Mouse (Mus musculus) kidney, postnatal 10 days (tissue): ENCODE data around the gene Mesp2.
A peak's percentile ranks its signal among the peaks of the same experiment; 100 is the strongest.

Source experiments
- DNase-seq: peaks from one replicate; pipeline ENCODE4 v3.0.0; 2021; ENCODE audit warnings: mixed read lengths

The Mesp2 gene

GRCm38 (mm10) chr7:79808561-79808960 is 2.0 kb upstream of the Mesp2 start:
- no peak for DNase-seq

- DNase-seq = no peak
Observed at GRCm38 (mm10) chr7:79813409-79813808, 2.9 kb downstream of the Mesp2 start.

- DNase-seq = no peak
Observed at GRCm38 (mm10) chr7:79818321-79818720, 7.8 kb downstream of the Mesp2 start.

GRCm38 (mm10) chr7:79819515-79819914 is 9.0 kb downstream of the Mesp2 start:
- no peak for DNase-seq

- no peak for DNase-seq
Observed at GRCm38 (mm10) chr7:79819996-79820395, 9.5 kb downstream of the Mesp2 start.

- no peak for DNase-seq
Observed at GRCm38 (mm10) chr7:79822092-79822695, 11.7 kb downstream of the Mesp2 start.

- DNase-seq = peak; percentile 43
Observed at GRCm38 (mm10) chr7:79828341-79828740, 17.8 kb downstream of the Mesp2 start.

GRCm38 (mm10) chr7:79831145-79831544 is 20.6 kb downstream of the Mesp2 start:
- no peak for DNase-seq

GRCm38 (mm10) chr7:79831585-79831984 is 21.1 kb downstream of the Mesp2 start:
- DNase-seq = peak; percentile 74

GRCm38 (mm10) chr7:79832980-79833379 is 22.5 kb downstream of the Mesp2 start:
- no peak for DNase-seq

- DNase-seq = no peak
Observed at GRCm38 (mm10) chr7:79835196-79835595, 24.7 kb downstream of the Mesp2 start.

GRCm38 (mm10) chr7:79837247-79837646 is 26.7 kb downstream of the Mesp2 start:
- DNase-seq = peak; percentile 66

GRCm38 (mm10) chr7:79842163-79842562 is 31.6 kb downstream of the Mesp2 start:
- peak; percentile 77 for DNase-seq

- DNase-seq = peak; percentile 71
Observed at GRCm38 (mm10) chr7:79844090-79844802, 33.7 kb downstream of the Mesp2 start.

GRCm38 (mm10) chr7:79846342-79846741 is 35.8 kb downstream of the Mesp2 start:
- DNase-seq = no peak

GRCm38 (mm10) chr7:79847456-79848451 is 37.2 kb downstream of the Mesp2 start:
- peak; percentile 74 for DNase-seq

- no peak for DNase-seq
Observed at GRCm38 (mm10) chr7:79856305-79856704, 45.8 kb downstream of the Mesp2 start.

GRCm38 (mm10) chr7:79858202-79858934 is 47.8 kb downstream of the Mesp2 start:
- peak; percentile 53 for DNase-seq

- DNase-seq = no peak
Observed at GRCm38 (mm10) chr7:79858956-79859630, 48.6 kb downstream of the Mesp2 start.

- no peak for DNase-seq
Observed at GRCm38 (mm10) chr7:79860811-79861210, 50.3 kb downstream of the Mesp2 start, which contains the start of gene Anpep. Gene Anpep, minus strand, starts transcription at chr7:79861059.

- no peak for DNase-seq
Observed at GRCm38 (mm10) chr7:79861794-79862193, 51.3 kb downstream of the Mesp2 start.
